Mouse (Mus musculus): Measurements from ENCODE around the gene Hgfac. TPM values are rescaled to one million over a fixed set of nuclear protein-coding genes. Genes with fewer than 3 reads are reported as not detected.

The Hgfac gene
- polyA plus RNA-seq, 1 experiment: 9.1 TPM

GRCm38 (mm10) chr5:35020410-35021241, 20.7 kb upstream of the Hgfac start:
- DNase-seq (ENCODE audit: low read depth in 1 of 2, low spot score in 2 of 2): no peak
- H3K36me3 ChIP-seq (ENCODE audit: control insufficient read depth, insufficient read depth, low read length): no peaks in the 10 kb centered on the region

GRCm38 (mm10) chr5:35024975-35025374, 16.3 kb upstream of the Hgfac start:
- Histone ChIP-seq H3K27ac (ENCODE audit: insufficient read depth, low read length) (no peak overlapping the region), H3K4me3 (ENCODE audit: extremely low read depth, insufficient read depth, insufficient read length) (no peak overlapping the region), H3K36me3 (ENCODE audit: control insufficient read depth, insufficient read depth, low read length) (no peaks in the 10 kb centered on the region), H3K27me3 (ENCODE audit: control insufficient read depth, insufficient read depth, low read length) (no peaks in the 10 kb centered on the region), H3K4me1 (ENCODE audit: control insufficient read depth, insufficient read depth, insufficient read length) (no peaks in the 10 kb centered on the region)
- TF ChIP-seq POLR2A (IDR thresholded peaks at IDR 0.05; ENCODE audit: low read depth, low read length) (no peak), CTCF (IDR thresholded peaks at IDR 0.05; ENCODE audit: extremely low read depth, insufficient read depth, insufficient read length, insufficient replicate concordance) (peak; percentile 50; the same call in 1 of the 2 replicates)
- 37% methylated on average over 2 of the region's 2 CpGs for WGBS
- peak in 1 of 2 experiments; percentile 21 for DNase-seq (ENCODE audit: low read depth in 1 of 2, low spot score in 2 of 2)

More at GRCm38 (mm10) chr5:35020410-35021241, 20.7 kb upstream of the Hgfac start:
- H3K4me3 ChIP-seq (ENCODE audit: extremely low read depth, insufficient read depth, insufficient read length): no peak overlapping the region
- TF ChIP-seq CTCF (IDR thresholded peaks at IDR 0.05; ENCODE audit: extremely low read depth, insufficient read depth, insufficient read length, insufficient replicate concordance): no peak
- TF ChIP-seq POLR2A (IDR thresholded peaks at IDR 0.05; ENCODE audit: low read depth, low read length): no peak
- WGBS: 86% methylated on average over 9 of the region's 9 CpGs
- no peaks in the 10 kb centered on the region for H3K4me1 ChIP-seq (ENCODE audit: control insufficient read depth, insufficient read depth, insufficient read length)
- no peak overlapping the region for H3K27ac ChIP-seq (ENCODE audit: insufficient read depth, low read length)
- no peaks in the 10 kb centered on the region for H3K27me3 ChIP-seq (ENCODE audit: control insufficient read depth, insufficient read depth, low read length)

GRCm38 (mm10) chr5:35029303-35029702, 12.0 kb upstream of the Hgfac start:
- WGBS: 100% methylated on average over 1 of the region's 1 CpGs
- Histone ChIP-seq H3K36me3 (ENCODE audit: control insufficient read depth, insufficient read depth, low read length) (no peaks in the 10 kb centered on the region), H3K4me3 (ENCODE audit: extremely low read depth, insufficient read depth, insufficient read length) (no peak overlapping the region), H3K4me1 (ENCODE audit: control insufficient read depth, insufficient read depth, insufficient read length) (no peaks in the 10 kb centered on the region), H3K27me3 (ENCODE audit: control insufficient read depth, insufficient read depth, low read length) (no peaks in the 10 kb centered on the region), H3K27ac (ENCODE audit: insufficient read depth, low read length) (no peak overlapping the region)
- no peak for DNase-seq (ENCODE audit: low read depth in 1 of 2, low spot score in 2 of 2)
- TF ChIP-seq CTCF (IDR thresholded peaks at IDR 0.05; ENCODE audit: extremely low read depth, insufficient read depth, insufficient read length, insufficient replicate concordance): no peak
- no peak for TF ChIP-seq POLR2A (IDR thresholded peaks at IDR 0.05; ENCODE audit: low read depth, low read length)

- no peak for DNase-seq (ENCODE audit: low read depth in 1 of 2, low spot score in 2 of 2)
- no peaks in the 10 kb centered on the region for H3K27me3 ChIP-seq (ENCODE audit: control insufficient read depth, insufficient read depth, low read length)
- TF ChIP-seq POLR2A (IDR thresholded peaks at IDR 0.05; ENCODE audit: low read depth, low read length) (no peak), CTCF (IDR thresholded peaks at IDR 0.05; ENCODE audit: extremely low read depth, insufficient read depth, insufficient read length, insufficient replicate concordance) (no peak)
- H3K4me1 ChIP-seq (ENCODE audit: control insufficient read depth, insufficient read depth, insufficient read length): no peaks in the 10 kb centered on the region
- H3K36me3 ChIP-seq (ENCODE audit: control insufficient read depth, insufficient read depth, low read length): no peaks in the 10 kb centered on the region
- WGBS: 80% methylated on average over 5 of the region's 5 CpGs
- no peak overlapping the region for H3K27ac ChIP-seq (ENCODE audit: insufficient read depth, low read length)
- H3K4me3 ChIP-seq (ENCODE audit: extremely low read depth, insufficient read depth, insufficient read length): no peak overlapping the region
Observed at GRCm38 (mm10) chr5:35029755-35030154, 11.6 kb upstream of the Hgfac start.

- DNase-seq (ENCODE audit: low read depth in 1 of 2, low spot score in 2 of 2): peak in 1 of 2 experiments; percentile 22
- Histone ChIP-seq H3K4me3 (ENCODE audit: extremely low read depth, insufficient read depth, insufficient read length) (no peak overlapping the region), H3K27ac (ENCODE audit: insufficient read depth, low read length) (no peak overlapping the region), H3K4me1 (ENCODE audit: control insufficient read depth, insufficient read depth, insufficient read length) (peaks cover 4% of the 10 kb centered on the region; the same call in 1 of the 2 replicates), H3K27me3 (ENCODE audit: control insufficient read depth, insufficient read depth, low read length) (no peaks in the 10 kb centered on the region), H3K36me3 (ENCODE audit: control insufficient read depth, insufficient read depth, low read length) (no peaks in the 10 kb centered on the region)
- WGBS: 58% methylated on average over 5 of the region's 5 CpGs
- TF ChIP-seq POLR2A (IDR thresholded peaks at IDR 0.05; ENCODE audit: low read depth, low read length) (no peak), CTCF (IDR thresholded peaks at IDR 0.05; ENCODE audit: extremely low read depth, insufficient read depth, insufficient read length, insufficient replicate concordance) (0 out of 2 replicates have a peak, but pooled peaks have one; percentile 21)
Observed at GRCm38 (mm10) chr5:35033068-35033467, 8.2 kb upstream of the Hgfac start.

GRCm38 (mm10) chr5:35033619-35034018, 7.7 kb upstream of the Hgfac start:
- H3K27ac ChIP-seq (ENCODE audit: insufficient read depth, low read length): no peak overlapping the region
- DNase-seq (ENCODE audit: low read depth in 1 of 2, low spot score in 2 of 2): no peak
- no peak overlapping the region for H3K4me3 ChIP-seq (ENCODE audit: extremely low read depth, insufficient read depth, insufficient read length)
- no peak for TF ChIP-seq CTCF (IDR thresholded peaks at IDR 0.05; ENCODE audit: extremely low read depth, insufficient read depth, insufficient read length, insufficient replicate concordance)
- no peak for TF ChIP-seq POLR2A (IDR thresholded peaks at IDR 0.05; ENCODE audit: low read depth, low read length)
- no peaks in the 10 kb centered on the region for H3K36me3 ChIP-seq (ENCODE audit: control insufficient read depth, insufficient read depth, low read length)
- H3K27me3 ChIP-seq (ENCODE audit: control insufficient read depth, insufficient read depth, low read length): no peaks in the 10 kb centered on the region
- peaks cover 4% of the 10 kb centered on the region; the same call in 1 of the 2 replicates for H3K4me1 ChIP-seq (ENCODE audit: control insufficient read depth, insufficient read depth, insufficient read length)
- 94% methylated on average over 1 of the region's 1 CpGs for WGBS

- Histone ChIP-seq H3K4me3 (ENCODE audit: extremely low read depth, insufficient read depth, insufficient read length) (no peak overlapping the region), H3K27ac (ENCODE audit: insufficient read depth, low read length) (no peak overlapping the region), H3K4me1 (ENCODE audit: control insufficient read depth, insufficient read depth, insufficient read length) (peaks cover 4% of the 10 kb centered on the region; the same call in 1 of the 2 replicates), H3K36me3 (ENCODE audit: control insufficient read depth, insufficient read depth, low read length) (no peaks in the 10 kb centered on the region), H3K27me3 (ENCODE audit: control insufficient read depth, insufficient read depth, low read length) (no peaks in the 10 kb centered on the region)
- WGBS: 23% methylated on average over 5 of the region's 5 CpGs
- no peak for DNase-seq (ENCODE audit: low read depth in 1 of 2, low spot score in 2 of 2)
- no peak for TF ChIP-seq POLR2A (IDR thresholded peaks at IDR 0.05; ENCODE audit: low read depth, low read length)
- TF ChIP-seq CTCF (IDR thresholded peaks at IDR 0.05; ENCODE audit: extremely low read depth, insufficient read depth, insufficient read length, insufficient replicate concordance): no peak
Observed at GRCm38 (mm10) chr5:35035141-35035540, 6.2 kb upstream of the Hgfac start.

Data from spleen, adult 2 months (tissue).